Mouse (Mus musculus) limb, embryonic 11.5 days (tissue): ENCODE results near the gene Dnajc5. TPM values are rescaled to one million over a fixed set of nuclear protein-coding genes. Genes with fewer than 3 reads are reported as not detected.

Experiments
- ATAC-seq: fragments of 200-750 bp; cut with Nextera tagmentation; 2 replicates; pipeline ENCODE4 v1.8.0; 2017; ENCODE audit warnings: low read depth; ENCODE audit not compliant: insufficient number of reproducible peaks, low FRiP score, low TSS enrichment
- DNase-seq: peaks from one replicate; pipeline ENCODE4 v3.0.0-alpha.2; 2015; ENCODE audit warnings: low spot score
- H3K27ac ChIP-seq: fragments of 300-500 bp; sonication (generic); replicated peaks from 2 replicates; pipeline ENCODE4 v1.5.1; 2014; ENCODE audit warnings: low read depth, mild to moderate bottlenecking, low read length
- H3K27me3 ChIP-seq: fragments of 300-500 bp; sonication (generic); 2 replicates; pipeline ENCODE4 v1.6.1; 2014; ENCODE audit warnings: mild to moderate bottlenecking, low read length, mixed read lengths; ENCODE audit not compliant: control insufficient read depth, insufficient read depth
- H3K36me3 ChIP-seq: fragments of 300-500 bp; sonication (generic); 2 replicates; pipeline ENCODE4 v1.6.1; 2014; ENCODE audit warnings: mild to moderate bottlenecking, low read length, moderate library complexity, mixed read lengths; ENCODE audit not compliant: control insufficient read depth, insufficient read depth
- H3K4me1 ChIP-seq: fragments of 300-500 bp; sonication (generic); 2 replicates; pipeline ENCODE4 v1.6.1; 2014; ENCODE audit warnings: low read length, mixed read lengths; ENCODE audit not compliant: control insufficient read depth, insufficient read depth
- H3K4me2 ChIP-seq: fragments of 300-500 bp; sonication (generic); 2 replicates; pipeline ENCODE4 v1.6.1; 2014; ENCODE audit warnings: low read depth, mild to moderate bottlenecking, moderate library complexity; ENCODE audit not compliant: severe bottlenecking
- H3K4me3 ChIP-seq: fragments of 300-500 bp; sonication (generic); 2 replicates; pipeline ENCODE4 v1.5.1; 2014; ENCODE audit warnings: low read depth, low read length
- H3K9ac ChIP-seq: fragments of 300-500 bp; sonication (generic); 2 replicates; pipeline ENCODE4 v1.6.1; 2014; ENCODE audit warnings: mild to moderate bottlenecking, low read length
- H3K9me3 ChIP-seq: fragments of 300-500 bp; sonication (generic); 2 replicates; pipeline ENCODE4 v1.6.1; 2016; ENCODE audit warnings: low read length; ENCODE audit not compliant: control insufficient read depth
- WGBS: fragments of 180-500 bp; shearing (Covaris S2); extraction: QIAGEN DNeasy Blood & Tissue Kit; methylation state at CpG from one replicate; pipeline ENCODE4 v1.1.7; 2014; 5-methylcytosine and 5-hydroxymethylcytosine counted together
- polyA plus RNA-seq: library from polyadenylated mRNA; unstranded; fragments of >200 nt; fragmentation: Nextera tagmentation; extraction: Ambion mirVana; gene quantifications from 2 replicates; pipeline ENCODE4 v1.2.1, GENCODE M21; 2014

The Dnajc5 gene
- polyA plus RNA-seq, 1 experiment from 2014 or later, result 75.3 TPM

DNA sequence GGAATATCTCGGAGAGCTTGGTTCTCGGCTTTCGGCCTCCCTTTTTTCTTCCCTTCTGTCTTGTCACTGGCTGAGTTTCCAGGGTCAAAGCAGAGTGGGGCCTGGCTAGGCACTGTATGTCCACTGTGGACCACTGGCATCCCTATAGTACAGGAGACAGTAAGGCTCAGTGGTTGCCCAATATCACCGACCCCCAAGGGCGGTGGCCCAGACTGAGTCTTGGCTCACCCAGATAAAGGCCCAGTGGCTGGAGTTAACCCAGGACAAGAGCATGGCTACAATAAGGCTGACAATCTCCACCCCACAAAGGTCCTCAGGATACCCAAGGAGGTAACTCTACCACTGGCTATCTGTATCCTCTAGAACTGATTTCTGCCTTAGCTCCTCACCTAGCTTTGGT, 70.2 kb downstream of the Dnajc5 start:
- Histone ChIP-seq H3K4me3 (no peak overlapping the region), H3K36me3 (peaks cover 26% of the 10 kb centered on the region), H3K4me1 (peaks cover 5% of the 10 kb centered on the region), H3K27ac (no peak overlapping the region), H3K27me3 (no peaks in the 10 kb centered on the region), H3K9me3 (no peaks in the 10 kb centered on the region), H3K4me2 (no peak overlapping the region), H3K9ac (no peak overlapping the region)
- ATAC-seq (no peak), DNase-seq (no peak)
- 100% methylated on average over 5 of the region's 5 CpGs for WGBS

- Histone ChIP-seq H3K27me3 (no peaks in the 10 kb centered on the region), H3K4me1 (peaks cover 5% of the 10 kb centered on the region), H3K9ac (peak within 1 kb of the TSS; percentile 89), H3K9me3 (no peaks in the 10 kb centered on the region), H3K27ac (peak within 1 kb of the TSS; percentile 57), H3K36me3 (peaks cover 17% of the 10 kb centered on the region), H3K4me2 (peak within 1 kb of the TSS; percentile 79), H3K4me3 (peak within 1 kb of the TSS; percentile 83)
- DNase-seq (no peak), ATAC-seq (no peak)
- WGBS, result 18% methylated on average over 5 of the region's 5 CpGs
These were observed 71.3 kb downstream of the Dnajc5 start, which contains the start of gene Prpf6 for GRCm38 (mm10) chr2:181591528-181592085. Prpf6 (plus strand) TSS chr2:181591868.

DNA sequence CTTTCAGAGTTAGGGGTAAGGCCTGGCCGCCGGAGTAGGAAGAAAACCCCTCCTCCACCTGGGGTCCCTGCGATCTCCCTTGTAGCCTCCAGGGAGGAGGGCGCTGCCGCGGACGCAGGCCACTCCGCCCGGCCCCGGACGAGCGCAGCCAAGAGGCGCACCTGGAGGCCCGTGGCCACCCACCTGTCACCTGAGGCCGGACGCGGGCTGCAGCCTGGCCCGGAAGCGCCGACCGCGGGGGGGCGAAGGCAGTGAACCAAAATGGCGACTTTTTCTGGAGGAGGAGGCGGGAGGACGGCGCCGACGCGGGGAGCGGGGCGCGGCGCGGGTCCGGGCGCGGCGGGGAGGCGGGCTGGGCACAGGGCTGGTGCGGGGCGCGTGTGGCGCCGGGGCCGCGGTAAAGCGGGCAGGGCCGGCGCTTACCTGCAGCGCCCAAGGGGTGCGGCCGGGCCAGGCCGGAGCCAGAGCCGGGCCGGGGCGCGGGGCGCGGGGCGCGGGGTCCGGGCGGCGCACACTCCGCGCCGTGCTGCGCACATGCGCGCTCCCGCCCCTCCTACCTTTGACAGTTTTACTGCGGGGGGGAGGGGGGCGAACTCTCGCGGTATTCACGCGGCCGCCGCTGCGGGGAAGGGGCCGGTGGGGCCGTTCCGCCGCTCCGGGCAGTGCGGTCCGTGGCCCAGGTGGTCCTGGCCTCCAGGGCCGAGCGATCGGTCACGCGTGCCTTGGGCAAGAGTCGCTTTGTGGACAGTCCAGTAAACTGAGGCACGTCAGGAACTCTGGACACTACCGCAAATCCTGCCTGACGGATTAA, 72.2 kb downstream of the Dnajc5 start, which contains the start of gene Zfp512b:
TSS of gene Zfp512b (minus strand) at position 573 of the 811 bp plus-strand sequence.
- H3K36me3 ChIP-seq, result peaks cover 11% of the 10 kb centered on the region
- under 1% methylated on average over 65 of the region's 97 CpGs for WGBS
- DNase-seq (peak; percentile 84), ATAC-seq (peak; percentile 88)
- H3K27me3 ChIP-seq, result no peaks in the 10 kb centered on the region
- peak within 1 kb of the TSS; percentile 79 for H3K4me2 ChIP-seq
- H3K9ac ChIP-seq, result peak within 1 kb of the TSS; percentile 89
- peaks cover 5% of the 10 kb centered on the region for H3K4me1 ChIP-seq
- no peaks in the 10 kb centered on the region for H3K9me3 ChIP-seq
- peak within 1 kb of the TSS; percentile 83 for H3K4me3 ChIP-seq
- peak within 1 kb of the TSS; percentile 57 for H3K27ac ChIP-seq

GRCm38 (mm10) chr2:181593042-181593421, 72.7 kb downstream of the Dnajc5 start:
- H3K27me3 ChIP-seq, result no peaks in the 10 kb centered on the region
- peak overlapping the region; percentile 79 for H3K4me2 ChIP-seq
- H3K9me3 ChIP-seq, result no peaks in the 10 kb centered on the region
- 6% methylated on average over 6 of the region's 6 CpGs for WGBS
- H3K36me3 ChIP-seq, result peaks cover 11% of the 10 kb centered on the region
- peak overlapping the region; percentile 83 for H3K4me3 ChIP-seq
- peak; percentile 15; the same call in 1 of the 2 replicates for ATAC-seq
- no peak for DNase-seq
- H3K4me1 ChIP-seq, result peaks cover 5% of the 10 kb centered on the region
- peak overlapping the region; percentile 89 for H3K9ac ChIP-seq
- H3K27ac ChIP-seq, result 0 out of 2 replicates have a peak overlapping the region, but pooled peaks have one; percentile 23

- H3K9me3 ChIP-seq, result no peaks in the 10 kb centered on the region
- peaks cover 6% of the 10 kb centered on the region for H3K36me3 ChIP-seq
- ATAC-seq (no peak), DNase-seq (no peak)
- no peaks in the 10 kb centered on the region; the same call in 1 of the 2 replicates for H3K27me3 ChIP-seq
- H3K27ac ChIP-seq, result no peak overlapping the region
- H3K9ac ChIP-seq, result no peak overlapping the region
- peaks cover 7% of the 10 kb centered on the region for H3K4me1 ChIP-seq
- no peak overlapping the region for H3K4me3 ChIP-seq
- no peak overlapping the region for H3K4me2 ChIP-seq
These were observed 73.7 kb downstream of the Dnajc5 start for GRCm38 (mm10) chr2:181593937-181594336.

DNA sequence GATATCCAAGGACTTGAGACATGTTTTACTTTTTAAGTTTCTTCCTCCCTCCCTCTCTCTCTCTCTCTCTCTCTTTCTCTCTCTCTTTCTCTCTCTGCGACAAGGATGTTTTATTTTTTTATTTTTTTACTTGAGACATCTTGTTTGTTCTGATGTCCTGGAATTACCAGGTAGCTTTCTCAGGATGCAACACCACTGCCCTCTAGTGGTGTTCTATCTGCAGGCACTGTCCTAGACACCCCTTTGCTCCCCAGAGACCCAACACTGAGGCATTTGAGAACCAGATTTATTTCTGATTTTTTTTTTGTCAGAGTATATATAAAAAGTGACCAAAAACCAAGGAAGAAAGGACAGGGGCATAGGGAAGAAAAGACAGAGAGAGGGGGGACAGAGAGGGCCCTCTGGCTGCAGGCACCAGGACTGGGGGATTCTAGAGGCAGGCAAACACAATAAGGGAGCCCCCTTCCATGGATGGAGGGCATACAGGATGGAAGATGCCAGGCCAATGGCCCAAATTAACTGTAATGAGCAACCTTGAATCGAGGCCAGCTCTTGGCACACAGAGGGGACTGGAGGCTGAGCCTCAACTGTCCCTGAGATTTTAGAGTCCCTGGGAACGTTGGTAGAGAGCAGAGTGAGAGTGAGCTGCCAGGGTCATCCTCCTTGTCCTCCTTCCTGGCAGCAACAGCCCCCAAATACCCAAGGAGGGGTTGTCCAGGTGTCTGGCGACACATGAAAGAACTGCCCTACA, 74.8 kb downstream of the Dnajc5 start:
- Histone ChIP-seq H3K4me1 (peaks cover 7% of the 10 kb centered on the region), H3K4me3 (no peak overlapping the region), H3K9me3 (no peaks in the 10 kb centered on the region), H3K36me3 (no peaks in the 10 kb centered on the region; the same call in 1 of the 2 replicates), H3K9ac (no peak overlapping the region), H3K27ac (no peak overlapping the region), H3K4me2 (no peak overlapping the region), H3K27me3 (no peaks in the 10 kb centered on the region; the same call in 1 of the 2 replicates)
- DNase-seq (no peak), ATAC-seq (no peak)
- 73% methylated on average over 4 of the region's 4 CpGs for WGBS

DNA sequence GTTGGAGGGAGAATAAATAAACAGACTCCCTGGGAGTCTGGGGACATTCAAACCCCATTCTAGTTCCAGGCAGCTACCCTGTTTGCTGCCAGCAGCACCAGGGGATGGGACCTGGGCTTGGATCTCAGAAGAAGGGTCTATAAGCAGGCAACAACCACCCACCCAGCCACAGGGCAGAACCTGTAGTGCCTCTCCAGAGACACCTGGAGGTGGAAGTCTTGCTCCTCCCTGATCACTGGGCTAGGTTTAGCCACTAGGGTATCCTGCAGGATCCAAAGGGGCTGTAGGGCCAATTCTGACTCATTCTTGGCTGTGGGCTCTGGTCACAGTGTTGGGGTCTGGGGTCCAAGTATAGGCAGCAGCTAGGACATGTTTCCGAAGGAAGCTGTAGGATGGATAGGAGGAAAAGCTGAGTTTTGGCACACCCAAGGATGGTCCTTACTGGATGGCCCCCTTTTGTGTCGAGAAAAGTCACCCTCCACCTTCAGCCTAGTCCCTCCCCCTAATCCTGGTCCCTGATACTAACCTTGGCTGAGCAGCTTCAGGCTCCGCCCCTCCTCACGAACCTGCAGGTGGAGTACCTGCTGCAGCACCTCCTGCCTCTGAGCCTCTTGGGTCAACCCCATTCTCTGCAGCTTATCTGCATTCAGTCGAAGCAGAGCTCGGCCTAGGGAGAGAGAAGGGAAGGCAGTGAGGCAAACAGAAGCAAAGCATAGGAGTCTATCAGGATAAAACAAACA, 76.1 kb downstream of the Dnajc5 start:
- DNase-seq (no peak), ATAC-seq (no peak)
- no peak overlapping the region for H3K4me2 ChIP-seq
- H3K4me3 ChIP-seq, result no peak overlapping the region
- no peak overlapping the region for H3K9ac ChIP-seq
- H3K9me3 ChIP-seq, result no peaks in the 10 kb centered on the region
- no peaks in the 10 kb centered on the region; the same call in 1 of the 2 replicates for H3K36me3 ChIP-seq
- H3K27ac ChIP-seq, result no peak overlapping the region
- H3K27me3 ChIP-seq, result no peaks in the 10 kb centered on the region; the same call in 1 of the 2 replicates
- peaks cover 6% of the 10 kb centered on the region for H3K4me1 ChIP-seq
- WGBS, result 53% methylated on average over 6 of the region's 6 CpGs
